Mouse (Mus musculus) forebrain, postnatal 0 days (tissue): ENCODE results near the gene Cavin4. TPM values are rescaled to one million over a fixed set of nuclear protein-coding genes. Genes with fewer than 3 reads are reported as not detected.
A peak's percentile ranks its signal among the peaks of the same experiment; 100 is the strongest.

Experiments used
- ATAC-seq: fragments of 200-750 bp; cut with Nextera tagmentation; 2 replicates; pipeline ENCODE4 v1.8.0; 2017; ENCODE audit warnings: mild to moderate bottlenecking, moderate library complexity
- DNase-seq: peaks from one replicate; pipeline ENCODE4 v3.0.0-alpha.2; 2015
- H3K27ac ChIP-seq: fragments of 300-500 bp; sonication (generic); 2 replicates; pipeline ENCODE4 v1.5.1; 2014; ENCODE audit warnings: low read depth, mild to moderate bottlenecking, antibody characterized with exemption, low read length, moderate library complexity, mixed read lengths
- H3K27me3 ChIP-seq: fragments of 300-500 bp; sonication (generic); 2 replicates; pipeline ENCODE4 v1.6.1; 2014; ENCODE audit warnings: mild to moderate bottlenecking, low read length, mixed read lengths; ENCODE audit not compliant: insufficient read depth
- H3K36me3 ChIP-seq: fragments of 300-500 bp; sonication (generic); 2 replicates; pipeline ENCODE4 v1.6.1; 2014; ENCODE audit warnings: mild to moderate bottlenecking, moderate library complexity; ENCODE audit not compliant: insufficient read depth
- H3K4me1 ChIP-seq: fragments of 300-500 bp; sonication (generic); 2 replicates; pipeline ENCODE4 v1.6.1; 2014; ENCODE audit warnings: antibody characterized with exemption; ENCODE audit not compliant: insufficient read depth
- H3K4me2 ChIP-seq: fragments of 300-500 bp; sonication (generic); 2 replicates; pipeline ENCODE4 v1.6.1; 2014; ENCODE audit warnings: low read depth, mild to moderate bottlenecking, moderate library complexity
- H3K4me3 ChIP-seq: fragments of 300-500 bp; sonication (generic); 2 replicates; pipeline ENCODE4 v1.5.1; 2014; ENCODE audit warnings: low read depth, low read length, mixed read lengths
- H3K9ac ChIP-seq: fragments of 300-500 bp; sonication (generic); 2 replicates; pipeline ENCODE4 v1.6.1; 2014; ENCODE audit warnings: mild to moderate bottlenecking
- H3K9me3 ChIP-seq: fragments of 300-500 bp; sonication (generic); 2 replicates; pipeline ENCODE4 v1.6.1; 2016; ENCODE audit warnings: low read length
- CTCF ChIP-seq: sonication (generic); IDR thresholded peaks from 2 replicates; pipeline ENCODE4 v1.5.1; 2016; ENCODE audit warnings: antibody characterized with exemption, control low read depth, low read depth
- WGBS: fragments of 180-500 bp; shearing (Covaris S2); extraction: QIAGEN DNeasy Blood & Tissue Kit; methylation state at CpG from one replicate; pipeline ENCODE4 v1.1.7; 2014; 5-methylcytosine and 5-hydroxymethylcytosine counted together
- polyA plus RNA-seq: library from polyadenylated mRNA; unstranded; fragments of >200 nt; fragmentation: Nextera tagmentation; extraction: Ambion mirVana; gene quantifications from 2 replicates; pipeline ENCODE4 v1.2.1, GENCODE M21; 2015
- total RNA-seq: library from RNA; depleted of rRNA; stranded (reverse); fragments of >200 nt; gene quantifications from 2 replicates; pipeline ENCODE4 v1.2.3, GENCODE M21; 2014

Gene Cavin4
- total and polyA plus RNA-seq, 2 experiments from 2014 or later = 1.4 to 2.1 TPM

- WGBS = 77% methylated on average over 6 of the region's 6 CpGs
- no peaks in the 10 kb centered on the region for H3K36me3 ChIP-seq
- no peak for ATAC-seq
- H3K9me3 ChIP-seq = no peaks in the 10 kb centered on the region
- TF ChIP-seq CTCF = no peak
- H3K27ac ChIP-seq = no peak overlapping the region
- H3K4me3 ChIP-seq = no peak overlapping the region
- no peak overlapping the region for H3K9ac ChIP-seq
- H3K4me1 ChIP-seq = peaks cover 9% of the 10 kb centered on the region; the same call in 1 of the 2 replicates
- H3K4me2 ChIP-seq = no peak overlapping the region
- DNase-seq = no peak
- H3K27me3 ChIP-seq = no peaks in the 10 kb centered on the region
These were observed 24.8 kb downstream of the Cavin4 start for GRCm38 (mm10) chr4:48688148-48688547.

DNA sequence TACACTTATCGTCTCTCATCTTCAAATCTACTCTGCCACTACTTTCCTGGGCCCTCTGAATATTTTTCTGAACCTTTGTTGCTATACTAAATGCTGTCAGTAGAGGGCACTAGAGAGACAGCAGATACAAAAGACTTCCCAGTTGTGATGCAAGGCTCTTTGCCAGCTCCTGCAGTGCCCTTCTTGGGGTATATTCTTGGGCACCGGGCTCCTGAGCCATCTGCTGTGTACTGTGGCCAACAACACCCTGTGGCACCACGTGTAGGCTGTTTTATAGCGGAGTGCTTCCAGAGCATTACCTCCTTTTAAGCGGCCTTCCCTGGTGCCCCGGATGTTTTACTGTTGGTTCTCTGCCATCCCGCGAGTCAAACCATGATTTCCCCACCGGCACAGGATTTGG, 27.3 kb downstream of the Cavin4 start:
- Histone ChIP-seq H3K27ac (no peak overlapping the region), H3K4me3 (no peak overlapping the region), H3K9ac (no peak overlapping the region), H3K4me1 (peaks cover 9% of the 10 kb centered on the region; the same call in 1 of the 2 replicates), H3K9me3 (no peaks in the 10 kb centered on the region), H3K27me3 (no peaks in the 10 kb centered on the region), H3K36me3 (no peaks in the 10 kb centered on the region), H3K4me2 (no peak overlapping the region)
- WGBS = 52% methylated on average over 9 of the region's 9 CpGs
- peak; percentile 57 for ATAC-seq
- DNase-seq = peak; percentile 86
- peak; percentile 81 for TF ChIP-seq CTCF

- ATAC-seq (peak; percentile 80), DNase-seq (peak; percentile 90)
- peaks cover 9% of the 10 kb centered on the region; the same call in 1 of the 2 replicates for H3K4me1 ChIP-seq
- no peak overlapping the region for H3K9ac ChIP-seq
- WGBS = 25% methylated on average over 7 of the region's 7 CpGs
- no peak overlapping the region for H3K4me3 ChIP-seq
- no peaks in the 10 kb centered on the region for H3K9me3 ChIP-seq
- H3K4me2 ChIP-seq = no peak overlapping the region
- 0 out of 2 replicates have a peak overlapping the region, but pooled peaks have one; percentile 30 for H3K27ac ChIP-seq
- H3K36me3 ChIP-seq = no peaks in the 10 kb centered on the region
- no peaks in the 10 kb centered on the region for H3K27me3 ChIP-seq
- TF ChIP-seq CTCF = peak; percentile 93
These were observed 28.6 kb downstream of the Cavin4 start for GRCm38 (mm10) chr4:48691793-48692437.

- no peak overlapping the region for H3K9ac ChIP-seq
- ATAC-seq (peak; percentile 25), DNase-seq (peak; percentile 27)
- no peak overlapping the region for H3K4me3 ChIP-seq
- WGBS = 17% methylated on average over 9 of the region's 9 CpGs
- TF ChIP-seq CTCF = no peak
- H3K4me1 ChIP-seq = peaks cover 9% of the 10 kb centered on the region; the same call in 1 of the 2 replicates
- no peaks in the 10 kb centered on the region for H3K27me3 ChIP-seq
- no peaks in the 10 kb centered on the region for H3K36me3 ChIP-seq
- H3K27ac ChIP-seq = no peak overlapping the region
- H3K4me2 ChIP-seq = no peak overlapping the region
- no peaks in the 10 kb centered on the region for H3K9me3 ChIP-seq
These were observed 29.5 kb downstream of the Cavin4 start for GRCm38 (mm10) chr4:48692736-48693292.

DNA sequence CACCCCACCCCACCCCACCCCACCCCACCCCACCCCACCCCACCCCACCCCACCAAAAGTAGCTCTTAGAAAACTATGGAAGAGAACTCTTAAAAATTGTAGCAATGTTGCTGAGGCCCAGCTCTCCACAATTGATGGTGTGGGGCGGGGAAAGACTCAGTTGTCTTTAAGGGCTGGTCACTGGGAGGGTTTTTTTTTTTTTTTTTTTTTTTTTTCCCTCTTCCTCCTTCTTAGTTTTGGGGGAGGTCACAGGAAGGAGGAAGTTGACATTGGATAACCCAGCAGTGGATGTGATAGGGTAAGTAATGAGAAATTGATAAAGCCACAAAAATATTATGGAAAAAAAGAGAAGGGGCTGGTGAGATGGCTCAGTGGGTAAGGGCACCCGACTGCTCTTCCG, 33.4 kb downstream of the Cavin4 start:
- H3K27me3 ChIP-seq = no peaks in the 10 kb centered on the region
- DNase-seq (no peak), ATAC-seq (no peak)
- WGBS = 93% methylated on average over 3 of the region's 3 CpGs
- no peak overlapping the region for H3K27ac ChIP-seq
- H3K9ac ChIP-seq = no peak overlapping the region
- H3K36me3 ChIP-seq = no peaks in the 10 kb centered on the region
- H3K9me3 ChIP-seq = no peaks in the 10 kb centered on the region
- no peak overlapping the region for H3K4me2 ChIP-seq
- H3K4me3 ChIP-seq = no peak overlapping the region
- no peak for TF ChIP-seq CTCF
- H3K4me1 ChIP-seq = peaks cover 9% of the 10 kb centered on the region; the same call in 1 of the 2 replicates

DNA sequence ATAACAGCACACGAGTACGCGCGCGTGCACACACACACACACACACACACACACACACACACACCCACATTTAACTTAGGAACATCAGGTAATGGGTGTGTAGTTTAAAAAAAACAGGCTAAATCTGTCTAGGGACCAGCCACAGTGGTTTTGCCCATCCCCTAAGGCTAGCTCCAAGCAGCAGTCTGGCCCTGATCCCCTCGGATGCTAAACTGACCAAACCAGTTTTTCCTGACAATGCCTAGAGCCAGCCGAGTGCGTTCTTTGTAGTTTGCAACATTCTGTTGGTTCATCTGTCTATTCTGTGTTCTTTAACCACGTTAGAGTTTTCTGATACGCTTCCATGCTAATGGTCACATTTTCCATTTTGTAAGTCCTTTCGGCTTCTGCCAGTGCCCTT, 34.0 kb downstream of the Cavin4 start:
- WGBS = 68% methylated on average over 11 of the region's 11 CpGs
- ATAC-seq (no peak), DNase-seq (no peak)
- no peak for TF ChIP-seq CTCF
- H3K36me3 ChIP-seq = no peaks in the 10 kb centered on the region
- H3K4me2 ChIP-seq = no peak overlapping the region
- H3K4me1 ChIP-seq = peaks cover 6% of the 10 kb centered on the region; the same call in 1 of the 2 replicates
- no peak overlapping the region for H3K9ac ChIP-seq
- H3K27me3 ChIP-seq = no peaks in the 10 kb centered on the region
- no peak overlapping the region for H3K4me3 ChIP-seq
- H3K27ac ChIP-seq = no peak overlapping the region
- H3K9me3 ChIP-seq = no peaks in the 10 kb centered on the region
